Mouse (Mus musculus): ENCODE measurements at regions not wholly inside any gene's neighbourhood (a gene's known extent, or its start where the extent isn't known, plus 50 kb on each side); places are given as distances from the start of the nearest gene placed in this dataset.

GRCm38 (mm10) chr6:94795442-94795841 is 95.5 kb upstream of the Lrig1 start:
- no peak overlapping the region for H3K4me2 ChIP-seq (ENCODE audit: low read depth, low read length, severe bottlenecking)
- H3K27ac ChIP-seq (ENCODE audit: low read depth, low read length): no peak overlapping the region
- no peak overlapping the region for H3K9ac ChIP-seq (ENCODE audit: low read length)
- no peak for DNase-seq (ENCODE audit: low spot score)
- H3K27me3 ChIP-seq (ENCODE audit: control insufficient read depth, insufficient read depth, low read length): no peaks in the 10 kb centered on the region
- no peak for ATAC-seq (replicated peaks; ENCODE audit: low FRiP score)
- no peaks in the 10 kb centered on the region for H3K36me3 ChIP-seq (ENCODE audit: control insufficient read depth, insufficient read depth, low read length)
- H3K4me3 ChIP-seq (ENCODE audit: low read depth, low read length): no peak overlapping the region
- H3K9me3 ChIP-seq (ENCODE audit: control insufficient read depth, low read length): no peaks in the 10 kb centered on the region; the same call in 1 of the 2 replicates
- WGBS: 85% methylated on average over 4 of the region's 4 CpGs
- 0 out of 2 replicates have a peak, but pooled peaks cover 2% of the 10 kb centered on the region for H3K4me1 ChIP-seq (replicated peaks; ENCODE audit: control insufficient read depth, insufficient read depth, low read length)

GRCm38 (mm10) chr6:94793555-94793954 is 93.6 kb upstream of the Lrig1 start:
- no peaks in the 10 kb centered on the region for H3K4me1 ChIP-seq (replicated peaks; ENCODE audit: control insufficient read depth, insufficient read depth, low read length)
- ATAC-seq (replicated peaks; ENCODE audit: low FRiP score): no peak
- no peak overlapping the region for H3K4me3 ChIP-seq (ENCODE audit: low read depth, low read length)
- H3K27ac ChIP-seq (ENCODE audit: low read depth, low read length): no peak overlapping the region
- H3K4me2 ChIP-seq (ENCODE audit: low read depth, low read length, severe bottlenecking): no peak overlapping the region
- no peak for DNase-seq (ENCODE audit: low spot score)
- H3K36me3 ChIP-seq (ENCODE audit: control insufficient read depth, insufficient read depth, low read length): no peaks in the 10 kb centered on the region
- no peaks in the 10 kb centered on the region; the same call in 1 of the 2 replicates for H3K9me3 ChIP-seq (ENCODE audit: control insufficient read depth, low read length)
- 95% methylated on average over 6 of the region's 6 CpGs for WGBS
- no peaks in the 10 kb centered on the region for H3K27me3 ChIP-seq (ENCODE audit: control insufficient read depth, insufficient read depth, low read length)
- no peak overlapping the region for H3K9ac ChIP-seq (ENCODE audit: low read length)

- Histone ChIP-seq H3K4me2 (ENCODE audit: low read depth, low read length, severe bottlenecking) (no peak overlapping the region), H3K27me3 (ENCODE audit: control insufficient read depth, insufficient read depth, low read length) (no peaks in the 10 kb centered on the region), H3K4me3 (ENCODE audit: low read depth, low read length) (no peak overlapping the region), H3K9me3 (ENCODE audit: control insufficient read depth, low read length) (no peaks in the 10 kb centered on the region; the same call in 1 of the 2 replicates), H3K4me1 (replicated peaks; ENCODE audit: control insufficient read depth, insufficient read depth, low read length) (no peaks in the 10 kb centered on the region), H3K27ac (ENCODE audit: low read depth, low read length) (no peak overlapping the region), H3K9ac (ENCODE audit: low read length) (no peak overlapping the region), H3K36me3 (ENCODE audit: control insufficient read depth, insufficient read depth, low read length) (no peaks in the 10 kb centered on the region)
- no peak for ATAC-seq (replicated peaks; ENCODE audit: low FRiP score)
- WGBS: 90% methylated on average over 4 of the region's 4 CpGs
- DNase-seq (ENCODE audit: low spot score): no peak
These were observed 92.4 kb upstream of the Lrig1 start for GRCm38 (mm10) chr6:94792312-94792711.

- Histone ChIP-seq H3K4me2 (ENCODE audit: low read depth, low read length, severe bottlenecking) (no peak overlapping the region), H3K27ac (ENCODE audit: low read depth, low read length) (no peak overlapping the region), H3K27me3 (ENCODE audit: control insufficient read depth, insufficient read depth, low read length) (no peaks in the 10 kb centered on the region), H3K4me1 (replicated peaks; ENCODE audit: control insufficient read depth, insufficient read depth, low read length) (no peaks in the 10 kb centered on the region), H3K9me3 (ENCODE audit: control insufficient read depth, low read length) (no peaks in the 10 kb centered on the region), H3K4me3 (ENCODE audit: low read depth, low read length) (no peak overlapping the region), H3K36me3 (ENCODE audit: control insufficient read depth, insufficient read depth, low read length) (no peaks in the 10 kb centered on the region), H3K9ac (ENCODE audit: low read length) (no peak overlapping the region)
- 82% methylated on average over 5 of the region's 5 CpGs for WGBS
- DNase-seq (ENCODE audit: low spot score) (no peak), ATAC-seq (replicated peaks; ENCODE audit: low FRiP score) (no peak)
These were observed 89.4 kb upstream of the Lrig1 start for GRCm38 (mm10) chr6:94789308-94789763.

- WGBS: 77% methylated on average over 1 of the region's 1 CpGs
- Histone ChIP-seq H3K4me2 (ENCODE audit: low read depth, low read length, severe bottlenecking) (no peak overlapping the region), H3K27ac (ENCODE audit: low read depth, low read length) (no peak overlapping the region), H3K4me3 (ENCODE audit: low read depth, low read length) (no peak overlapping the region), H3K27me3 (ENCODE audit: control insufficient read depth, insufficient read depth, low read length) (no peaks in the 10 kb centered on the region), H3K9me3 (ENCODE audit: control insufficient read depth, low read length) (no peaks in the 10 kb centered on the region), H3K36me3 (ENCODE audit: control insufficient read depth, insufficient read depth, low read length) (no peaks in the 10 kb centered on the region), H3K4me1 (replicated peaks; ENCODE audit: control insufficient read depth, insufficient read depth, low read length) (no peaks in the 10 kb centered on the region), H3K9ac (ENCODE audit: low read length) (no peak overlapping the region)
- DNase-seq (ENCODE audit: low spot score) (no peak), ATAC-seq (replicated peaks; ENCODE audit: low FRiP score) (no peak)
These were observed 83.5 kb upstream of the Lrig1 start for GRCm38 (mm10) chr6:94783471-94783870.

GRCm38 (mm10) chr6:94780621-94781020 is 80.7 kb upstream of the Lrig1 start:
- ATAC-seq (replicated peaks; ENCODE audit: low FRiP score): no peak
- Histone ChIP-seq H3K9me3 (ENCODE audit: control insufficient read depth, low read length) (no peaks in the 10 kb centered on the region), H3K9ac (ENCODE audit: low read length) (no peak overlapping the region), H3K4me1 (replicated peaks; ENCODE audit: control insufficient read depth, insufficient read depth, low read length) (0 out of 2 replicates have a peak, but pooled peaks cover 2% of the 10 kb centered on the region), H3K27me3 (ENCODE audit: control insufficient read depth, insufficient read depth, low read length) (no peaks in the 10 kb centered on the region), H3K4me3 (ENCODE audit: low read depth, low read length) (no peak overlapping the region), H3K27ac (ENCODE audit: low read depth, low read length) (no peak overlapping the region), H3K4me2 (ENCODE audit: low read depth, low read length, severe bottlenecking) (no peak overlapping the region), H3K36me3 (ENCODE audit: control insufficient read depth, insufficient read depth, low read length) (no peaks in the 10 kb centered on the region)
- no peak for DNase-seq (ENCODE audit: low spot score)
- WGBS: 90% methylated on average over 4 of the region's 4 CpGs

- H3K9me3 ChIP-seq (ENCODE audit: control insufficient read depth, low read length): no peaks in the 10 kb centered on the region; the same call in 1 of the 2 replicates
- peaks cover 3% of the 10 kb centered on the region; the same call in 1 of the 2 replicates for H3K4me1 ChIP-seq (replicated peaks; ENCODE audit: control insufficient read depth, insufficient read depth, low read length)
- no peaks in the 10 kb centered on the region for H3K36me3 ChIP-seq (ENCODE audit: control insufficient read depth, insufficient read depth, low read length)
- DNase-seq (ENCODE audit: low spot score) (no peak), ATAC-seq (replicated peaks; ENCODE audit: low FRiP score) (no peak)
- H3K27me3 ChIP-seq (ENCODE audit: control insufficient read depth, insufficient read depth, low read length): no peaks in the 10 kb centered on the region
- no peak overlapping the region for H3K4me2 ChIP-seq (ENCODE audit: low read depth, low read length, severe bottlenecking)
- H3K4me3 ChIP-seq (ENCODE audit: low read depth, low read length): no peak overlapping the region
- 81% methylated on average over 7 of the region's 7 CpGs for WGBS
- H3K9ac ChIP-seq (ENCODE audit: low read length): no peak overlapping the region
- H3K27ac ChIP-seq (ENCODE audit: low read depth, low read length): no peak overlapping the region
These were observed 79.9 kb upstream of the Lrig1 start for GRCm38 (mm10) chr6:94779854-94780253.

GRCm38 (mm10) chr6:94779213-94779612 is 79.3 kb upstream of the Lrig1 start:
- no peak overlapping the region for H3K4me2 ChIP-seq (ENCODE audit: low read depth, low read length, severe bottlenecking)
- no peaks in the 10 kb centered on the region; the same call in 1 of the 2 replicates for H3K9me3 ChIP-seq (ENCODE audit: control insufficient read depth, low read length)
- H3K4me1 ChIP-seq (replicated peaks; ENCODE audit: control insufficient read depth, insufficient read depth, low read length): peaks cover 7% of the 10 kb centered on the region; the same call in 1 of the 2 replicates
- H3K36me3 ChIP-seq (ENCODE audit: control insufficient read depth, insufficient read depth, low read length): no peaks in the 10 kb centered on the region
- H3K9ac ChIP-seq (ENCODE audit: low read length): no peak overlapping the region
- H3K27ac ChIP-seq (ENCODE audit: low read depth, low read length): no peak overlapping the region
- DNase-seq (ENCODE audit: low spot score) (no peak), ATAC-seq (replicated peaks; ENCODE audit: low FRiP score) (no peak)
- H3K4me3 ChIP-seq (ENCODE audit: low read depth, low read length): no peak overlapping the region
- H3K27me3 ChIP-seq (ENCODE audit: control insufficient read depth, insufficient read depth, low read length): no peaks in the 10 kb centered on the region
- WGBS: 78% methylated on average over 7 of the region's 7 CpGs

- ATAC-seq (replicated peaks; ENCODE audit: low FRiP score) (no peak), DNase-seq (ENCODE audit: low spot score) (no peak)
- H3K27me3 ChIP-seq (ENCODE audit: control insufficient read depth, insufficient read depth, low read length): no peaks in the 10 kb centered on the region
- no peak overlapping the region for H3K27ac ChIP-seq (ENCODE audit: low read depth, low read length)
- H3K4me2 ChIP-seq (ENCODE audit: low read depth, low read length, severe bottlenecking): no peak overlapping the region
- H3K9me3 ChIP-seq (ENCODE audit: control insufficient read depth, low read length): no peaks in the 10 kb centered on the region; the same call in 1 of the 2 replicates
- no peak overlapping the region for H3K9ac ChIP-seq (ENCODE audit: low read length)
- peaks cover 7% of the 10 kb centered on the region; the same call in 1 of the 2 replicates for H3K4me1 ChIP-seq (replicated peaks; ENCODE audit: control insufficient read depth, insufficient read depth, low read length)
- WGBS: 61% methylated on average over 1 of the region's 1 CpGs
- H3K4me3 ChIP-seq (ENCODE audit: low read depth, low read length): no peak overlapping the region
- H3K36me3 ChIP-seq (ENCODE audit: control insufficient read depth, insufficient read depth, low read length): no peaks in the 10 kb centered on the region
These were observed 78.8 kb upstream of the Lrig1 start for GRCm38 (mm10) chr6:94778797-94779196.
